Mouse (Mus musculus) heart, adult 11 months (tissue): ENCODE results near the gene Slc46a2.

Experiments used
- DNase-seq: peaks from one replicate; pipeline ENCODE4 v3.0.0; 2022

Slc46a2 gene

DNA sequence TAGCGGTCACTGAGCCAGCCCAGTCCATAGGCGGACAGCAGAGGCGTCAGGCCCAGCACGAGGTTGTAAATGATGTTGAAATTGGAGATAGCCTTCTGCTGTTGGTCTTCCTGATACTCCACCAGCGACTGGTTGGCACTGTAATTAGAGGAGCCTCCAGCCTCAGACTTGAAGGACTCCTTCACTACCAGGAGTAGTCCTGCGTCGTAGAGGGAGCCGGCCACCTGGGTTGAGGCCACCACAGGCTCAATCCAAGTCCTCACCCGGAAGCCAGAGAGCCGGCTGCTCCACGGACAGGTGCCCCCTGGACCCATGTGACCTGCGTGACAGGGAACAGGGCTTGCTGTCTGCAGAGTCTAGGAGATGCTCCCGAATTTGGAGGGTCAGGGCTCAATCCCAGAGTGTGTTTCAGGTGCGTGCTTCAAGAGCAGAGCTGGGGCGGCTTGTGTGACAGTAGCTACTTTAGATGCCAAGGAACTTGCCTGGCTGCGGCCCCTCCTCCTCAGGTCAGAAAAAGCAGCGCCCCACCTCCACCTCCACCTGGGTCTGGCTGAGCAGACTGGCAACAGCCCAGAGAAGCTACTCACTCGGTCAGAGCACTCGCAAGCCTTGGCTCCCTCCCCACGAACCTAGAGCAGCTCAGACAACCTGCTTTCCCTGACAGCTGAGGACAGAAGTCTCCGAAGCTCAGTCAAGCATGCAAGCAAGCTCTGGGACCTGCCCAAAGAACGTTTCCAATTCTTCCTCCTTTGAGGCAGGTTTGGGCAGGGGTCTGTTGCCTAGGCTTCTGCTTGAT is at the start of gene Slc46a2:
Slc46a2 (minus strand) TSS at position 449 of the 796 bp plus-strand sequence.
- DNase-seq, result no peak

DNA sequence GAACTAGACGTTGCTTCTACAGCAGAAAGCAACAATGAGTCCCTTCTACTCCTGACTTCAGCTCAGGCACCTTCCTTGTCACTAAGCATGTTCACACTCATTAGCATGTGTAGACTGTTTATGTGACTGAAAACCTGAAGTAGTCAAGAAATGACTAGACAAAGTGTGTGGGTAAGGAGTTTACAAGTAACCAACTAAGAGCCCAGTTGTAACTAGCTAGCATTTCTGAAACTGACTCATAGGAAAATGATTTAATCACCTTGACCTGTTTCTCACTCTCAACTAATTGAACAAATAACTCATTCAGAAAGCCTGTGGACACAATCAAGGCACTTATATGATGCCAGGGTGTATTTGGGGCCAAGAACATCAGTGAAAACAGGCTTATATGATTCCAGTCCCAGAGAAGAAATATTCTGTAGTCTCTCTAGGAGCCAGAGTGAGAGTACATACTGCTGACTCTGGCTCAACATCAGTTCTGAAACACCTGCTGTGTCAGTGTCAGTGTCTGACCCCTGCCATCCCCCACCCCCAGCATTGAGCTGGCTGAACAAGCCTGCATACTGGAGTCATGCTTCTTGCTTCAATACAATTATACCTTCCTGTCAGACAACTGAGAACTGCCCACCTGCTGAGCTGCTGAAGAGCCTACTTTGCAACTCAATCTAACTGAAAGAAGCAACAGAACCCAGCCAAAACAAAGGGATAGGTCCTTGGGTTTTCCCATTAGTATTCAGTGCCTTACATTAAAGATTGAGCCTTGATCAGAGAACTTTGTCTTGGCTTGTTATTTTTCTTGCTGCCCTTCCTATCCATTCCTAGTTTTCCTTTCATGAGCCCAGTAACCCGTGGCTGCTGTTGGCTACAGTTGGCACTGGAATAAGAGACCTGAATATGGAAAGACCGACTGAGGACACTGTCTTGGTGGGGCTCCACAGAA is 48.8 kb upstream of the Slc46a2 start, which contains the start of gene Mup6:
Mup6 (plus strand) TSS at position 890 of the 940 bp plus-strand sequence.
- no peak for DNase-seq

DNA sequence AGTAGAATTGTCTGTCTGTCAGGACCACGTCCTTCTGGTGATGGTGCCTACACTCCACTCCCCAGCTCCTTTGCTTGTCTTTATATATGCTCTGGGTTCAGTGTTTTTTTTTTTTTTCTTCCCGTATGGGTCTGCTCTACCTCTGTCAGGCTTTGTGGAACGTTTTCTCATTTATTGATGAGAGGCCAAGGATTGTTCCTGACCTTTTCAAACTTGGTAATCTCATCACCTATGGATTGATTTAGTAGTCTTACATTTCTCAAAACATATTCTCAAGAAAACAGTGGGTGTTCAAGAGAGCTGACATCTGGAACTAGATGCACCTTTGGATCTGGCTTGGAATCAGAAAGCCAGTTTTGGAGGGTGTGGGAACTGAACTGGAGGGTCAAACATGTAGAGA is 45.8 kb upstream of the Slc46a2 start, which contains the start of gene Mup4:
Mup4 (minus strand) TSS at position 101 of the 400 bp plus-strand sequence.
- no peak for DNase-seq

DNA sequence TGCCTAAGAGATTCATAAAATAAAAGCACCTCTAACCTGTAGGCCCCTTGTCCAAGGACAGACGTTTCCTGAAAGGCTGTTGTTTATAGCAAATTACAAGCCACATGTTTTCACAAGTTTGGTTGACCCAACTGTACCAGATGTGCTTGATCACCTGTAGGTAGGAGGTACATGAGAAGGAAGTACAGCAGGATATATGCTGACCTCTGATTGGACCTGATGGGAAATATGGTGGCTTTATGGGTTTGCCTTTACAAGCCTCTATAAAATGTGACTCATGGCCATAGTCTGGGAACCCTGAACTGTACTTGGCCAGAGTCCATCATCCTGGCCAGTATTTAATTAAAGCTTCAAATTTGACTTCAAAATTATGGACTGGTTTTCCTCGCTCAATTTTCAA is 22.7 kb upstream of the Slc46a2 start:
- peak; percentile 51 for DNase-seq

DNA sequence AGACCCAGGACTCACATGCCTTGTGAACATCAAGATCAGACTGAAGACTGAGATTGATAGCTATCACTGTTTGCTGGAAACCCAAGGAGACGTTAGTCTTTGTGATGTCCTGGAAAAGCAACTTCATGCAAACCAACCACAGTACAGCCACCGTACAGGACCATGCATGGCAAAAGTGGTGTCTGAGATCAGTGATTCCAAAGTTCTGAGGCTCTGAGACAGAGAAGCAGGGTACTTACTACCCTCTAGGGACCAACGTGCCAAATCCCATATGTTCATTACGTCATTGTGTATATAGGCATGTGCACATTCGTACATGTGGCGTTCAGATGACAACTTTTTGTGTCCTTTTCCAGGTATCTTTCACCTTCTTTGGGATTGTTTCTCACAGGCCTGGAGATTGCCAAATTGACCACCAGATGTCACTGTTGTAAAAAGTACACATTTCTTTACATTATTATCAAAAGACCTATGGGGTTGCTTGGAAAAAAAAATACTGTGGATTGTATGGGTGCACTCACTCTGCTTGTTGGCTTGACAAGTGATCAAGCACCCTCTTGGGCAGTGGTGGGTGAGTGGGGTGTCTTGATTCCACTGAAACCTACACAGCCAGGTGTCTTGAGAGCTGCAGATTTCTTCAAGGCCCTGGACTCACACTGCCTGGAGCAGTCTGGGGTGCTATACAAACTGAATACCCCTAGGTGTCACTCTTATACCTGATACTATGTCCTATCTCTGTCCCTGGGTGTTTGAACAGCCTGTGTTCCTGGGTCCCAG is 17.8 kb upstream of the Slc46a2 start:
- DNase-seq, result peak; percentile 56

DNA sequence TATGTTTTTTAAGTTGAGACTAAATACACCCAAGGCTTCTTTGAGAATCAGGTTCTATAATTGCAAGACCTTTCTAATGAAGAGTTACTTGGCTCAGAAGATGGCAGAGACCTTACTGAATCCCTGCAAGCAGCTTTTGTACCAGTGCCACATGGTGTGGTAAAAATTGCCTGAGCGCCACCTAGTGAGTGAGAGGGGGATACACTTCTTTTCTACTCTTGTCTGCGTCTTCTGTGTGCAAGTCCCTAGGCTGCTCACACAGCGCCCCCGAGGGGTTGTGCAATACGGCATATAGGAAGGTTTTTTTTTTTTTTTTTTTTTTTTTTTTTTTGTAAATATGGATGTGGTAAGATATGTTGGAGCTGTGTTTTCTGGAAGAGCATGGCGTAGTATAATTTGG is 13.5 kb upstream of the Slc46a2 start:
- DNase-seq, result peak; percentile 92

DNA sequence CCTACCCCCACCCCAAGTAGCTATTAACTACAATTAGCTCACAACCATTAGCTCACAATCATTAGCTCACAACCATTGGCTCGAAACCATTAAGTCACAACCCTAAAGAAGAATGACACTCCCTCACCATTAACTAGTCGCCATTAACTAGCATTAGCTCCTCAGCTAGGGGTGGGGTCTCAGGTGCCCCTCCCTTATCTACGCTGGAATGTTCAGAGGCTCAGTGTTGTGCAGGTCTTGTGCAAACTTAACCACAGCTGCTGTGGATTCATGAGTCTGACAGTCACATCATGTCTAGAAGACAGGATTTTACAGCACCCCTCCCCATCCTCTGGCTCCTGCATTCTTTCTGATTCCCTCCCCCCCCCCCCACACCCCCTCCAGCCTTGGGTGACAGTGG is 12.8 kb upstream of the Slc46a2 start:
- peak; percentile 55 for DNase-seq

DNA sequence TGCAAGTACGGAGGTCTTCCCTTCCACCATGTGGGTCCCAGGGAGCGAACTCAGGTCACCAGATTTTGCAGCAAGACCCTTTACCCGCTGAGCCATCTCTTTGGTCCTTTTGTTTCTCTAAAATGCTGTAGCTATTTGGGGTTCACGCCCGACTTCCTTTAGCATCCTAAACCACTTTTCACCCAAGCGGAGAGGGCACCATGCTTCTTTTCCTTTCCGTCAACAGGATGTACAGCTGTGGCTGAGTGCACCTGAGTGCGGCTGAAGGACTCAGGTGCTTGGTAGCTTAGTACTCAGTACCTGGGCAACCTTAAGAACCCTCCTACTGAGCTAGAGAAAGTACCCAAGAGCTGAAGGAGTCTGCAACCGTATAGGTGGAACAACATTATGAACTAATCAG is 10.2 kb upstream of the Slc46a2 start:
- no peak for DNase-seq

DNA sequence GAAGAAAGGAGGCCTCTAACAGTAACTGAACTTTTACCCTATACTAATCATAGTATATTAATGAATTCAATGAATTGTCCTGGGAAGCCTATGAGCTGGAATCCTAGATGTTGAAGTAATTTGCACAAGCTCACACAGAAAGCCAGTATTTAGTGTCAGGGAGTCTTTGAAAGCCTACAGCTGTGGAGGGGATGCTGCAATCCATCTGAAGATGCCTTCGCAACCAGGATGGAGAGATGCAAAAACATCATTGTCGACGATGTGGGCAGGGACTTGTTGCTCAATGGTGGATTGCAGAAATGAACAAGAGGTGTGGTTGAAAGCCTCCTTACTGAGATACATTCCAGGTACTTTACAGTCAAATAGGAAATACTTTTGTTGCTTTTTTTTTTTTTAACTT is 3.1 kb upstream of the Slc46a2 start:
- no peak for DNase-seq

DNA sequence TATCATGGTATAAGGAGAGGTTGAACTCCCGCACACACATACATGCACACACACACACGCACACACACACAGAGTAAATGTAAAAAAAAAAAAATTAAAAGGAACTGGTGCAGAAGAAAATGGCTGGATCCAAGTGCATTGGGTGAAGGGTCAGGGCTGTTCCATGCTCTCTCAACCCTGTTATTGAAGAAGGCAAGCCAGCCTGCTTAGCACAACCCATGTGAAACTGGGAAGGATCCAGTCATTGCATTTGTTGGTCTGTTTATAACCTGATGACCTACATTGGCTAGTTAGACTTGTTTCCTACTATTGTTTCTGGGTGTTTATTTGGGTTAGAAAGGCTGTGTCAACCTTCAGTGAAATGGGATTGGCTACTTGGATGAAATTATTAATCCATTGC is 6.1 kb downstream of the Slc46a2 start:
- no peak for DNase-seq

DNA sequence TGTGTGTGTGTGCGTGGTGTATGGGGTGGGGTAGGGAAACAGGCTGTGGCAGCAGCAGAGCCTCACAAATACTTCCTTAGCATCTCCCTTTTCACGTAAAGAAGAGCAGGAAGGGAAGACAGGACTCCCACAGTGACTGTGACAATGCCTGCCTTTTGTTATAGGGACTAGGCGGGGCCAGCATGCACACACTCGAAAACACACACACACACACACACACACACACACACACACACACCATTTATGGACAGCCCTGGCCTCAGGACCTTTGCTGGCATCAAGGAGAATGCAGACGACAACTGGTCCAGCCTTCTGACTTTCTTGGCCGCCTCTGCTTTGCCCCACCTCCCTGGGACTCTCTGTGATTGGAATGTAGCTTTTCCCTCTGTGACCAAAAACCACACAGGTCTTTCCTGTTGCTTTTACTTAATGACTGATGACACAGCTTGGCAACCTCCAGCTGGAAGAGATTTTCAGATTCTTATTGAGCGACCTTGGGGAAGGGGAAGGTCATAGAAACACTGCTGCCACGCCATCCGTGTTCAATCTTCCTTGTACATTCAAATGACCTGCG is 7.1 kb downstream of the Slc46a2 start:
- no peak for DNase-seq

DNA sequence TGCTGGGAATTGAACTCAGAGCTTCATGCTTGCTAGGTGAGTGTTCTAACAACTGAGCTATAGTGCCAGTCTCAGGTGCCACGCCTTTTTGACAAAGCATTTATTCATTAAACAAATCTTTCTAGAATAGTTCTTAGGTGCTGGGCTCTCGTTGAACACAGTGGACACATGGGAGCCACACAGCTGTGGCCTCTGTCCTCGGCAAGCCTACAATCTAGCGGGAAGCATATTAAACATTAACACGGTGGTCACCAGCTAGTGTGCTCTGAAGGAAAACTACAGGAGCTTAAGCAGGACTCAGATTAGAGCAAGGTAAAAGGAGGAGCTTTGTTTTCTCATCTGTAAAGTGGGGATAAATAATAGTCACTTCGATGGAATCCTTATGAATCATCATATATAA is 7.8 kb downstream of the Slc46a2 start:
- DNase-seq, result no peak

DNA sequence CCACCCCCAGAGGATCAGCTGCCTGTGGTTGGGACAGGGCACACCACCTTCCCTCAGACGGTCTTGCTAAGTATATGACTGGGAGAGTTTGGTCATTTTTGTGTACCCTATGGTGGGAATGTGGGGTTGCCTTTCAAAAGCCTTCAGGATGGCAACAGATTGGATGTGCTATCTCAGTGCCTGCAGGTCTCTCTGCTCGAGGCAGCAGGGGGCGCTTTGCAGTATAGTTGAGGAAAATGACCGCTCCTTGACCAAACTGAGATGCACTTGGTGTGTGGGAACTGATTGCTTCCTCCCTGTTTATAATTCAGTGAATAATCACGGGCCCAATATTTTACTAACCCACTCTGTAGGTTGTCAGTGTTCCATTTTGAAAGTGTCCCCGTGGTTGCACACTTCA is 12.3 kb downstream of the Slc46a2 start:
- no peak for DNase-seq

DNA sequence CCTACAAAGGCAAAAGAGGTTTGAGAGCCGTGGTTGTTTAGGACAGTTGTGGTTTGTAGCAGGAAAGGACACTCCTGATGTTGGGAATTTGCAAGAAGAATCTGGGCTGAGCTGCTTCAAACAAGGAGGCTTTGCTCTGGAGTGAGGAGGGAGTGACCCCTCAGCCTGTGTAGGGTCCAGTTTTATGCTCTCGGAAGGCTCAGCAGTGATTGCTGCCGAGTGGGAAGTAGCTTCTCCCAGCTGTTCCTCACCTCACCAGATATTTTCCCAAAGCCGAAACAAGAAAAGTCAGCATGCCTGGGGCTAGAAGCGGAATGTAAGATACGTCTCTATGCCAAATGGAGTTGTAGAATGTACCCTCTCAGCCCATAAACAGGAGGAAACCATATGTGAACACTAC is 13.0 kb downstream of the Slc46a2 start:
- DNase-seq, result no peak

DNA sequence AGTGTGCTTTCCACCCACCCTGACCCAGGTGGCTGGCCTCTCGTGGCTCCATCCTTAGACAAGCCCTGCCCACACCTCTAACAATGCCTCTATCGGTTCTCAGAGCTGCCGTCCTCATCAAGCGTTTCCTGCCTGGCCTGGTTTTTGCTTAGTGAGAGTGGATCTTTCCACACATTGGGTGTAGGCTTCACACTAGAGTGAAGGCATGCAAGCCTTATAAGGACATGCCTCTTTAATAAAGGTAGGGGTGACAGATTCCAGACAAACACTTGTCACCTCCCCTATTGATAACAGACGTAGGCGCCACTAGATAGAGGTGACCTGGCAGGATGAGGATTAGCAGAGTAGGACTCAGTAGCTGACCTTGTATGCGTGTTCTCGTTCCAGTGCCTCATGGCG is 16.3 kb downstream of the Slc46a2 start:
- DNase-seq, result no peak

DNA sequence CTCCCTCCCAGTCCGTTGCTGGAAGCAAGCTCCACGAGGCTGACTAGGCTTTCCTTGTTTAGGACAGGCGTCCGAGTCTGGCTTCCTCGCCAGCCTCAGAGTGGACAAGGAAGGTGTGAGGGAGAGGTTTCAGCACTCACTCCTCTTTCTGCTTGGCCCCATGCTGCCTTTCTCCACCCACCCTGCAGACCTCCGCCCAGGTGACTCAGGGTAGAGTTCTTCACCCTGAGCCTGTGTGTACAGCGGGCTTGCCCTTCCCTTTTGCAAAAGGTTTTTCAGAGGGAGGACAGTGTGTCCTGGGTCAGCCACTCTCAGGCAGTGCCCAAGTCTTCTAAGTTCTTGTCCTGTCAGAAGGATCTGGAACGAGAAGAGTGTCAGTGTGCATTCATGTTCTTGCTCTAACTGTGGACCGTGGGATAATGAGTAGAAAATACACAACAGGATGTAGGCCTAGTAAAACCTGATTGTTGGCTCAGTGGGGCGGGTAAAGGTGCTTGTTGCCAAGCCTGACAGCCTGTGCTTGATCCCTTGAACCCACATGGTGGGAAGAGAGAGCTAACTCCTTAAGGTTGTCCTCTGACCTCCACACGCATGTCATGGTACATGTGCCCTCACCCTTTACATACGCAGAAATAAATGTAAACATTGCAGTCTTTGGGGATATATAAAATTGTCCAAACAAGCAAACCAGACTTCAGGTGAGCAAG is 16.9 kb downstream of the Slc46a2 start:
- no peak for DNase-seq

DNA sequence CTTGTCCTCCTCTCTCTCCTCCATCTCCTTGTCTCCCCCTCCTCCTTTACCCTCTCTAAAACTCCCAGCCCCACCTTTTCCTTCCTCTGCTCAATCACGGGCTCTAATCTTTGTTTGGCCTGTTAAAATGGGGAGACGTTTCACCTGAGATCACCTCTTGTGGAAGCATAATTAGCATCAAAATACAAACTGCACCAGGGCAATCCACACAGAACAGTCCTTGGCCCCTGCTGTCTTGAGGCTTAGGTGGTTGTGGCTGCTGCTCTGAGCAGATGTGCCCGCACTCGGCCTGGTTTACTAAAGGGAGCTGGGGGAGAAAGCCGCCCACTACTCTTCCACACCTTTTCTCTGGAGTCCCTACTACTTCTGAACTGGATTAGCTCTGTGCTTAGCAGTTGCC is 18.9 kb downstream of the Slc46a2 start:
- DNase-seq, result no peak

DNA sequence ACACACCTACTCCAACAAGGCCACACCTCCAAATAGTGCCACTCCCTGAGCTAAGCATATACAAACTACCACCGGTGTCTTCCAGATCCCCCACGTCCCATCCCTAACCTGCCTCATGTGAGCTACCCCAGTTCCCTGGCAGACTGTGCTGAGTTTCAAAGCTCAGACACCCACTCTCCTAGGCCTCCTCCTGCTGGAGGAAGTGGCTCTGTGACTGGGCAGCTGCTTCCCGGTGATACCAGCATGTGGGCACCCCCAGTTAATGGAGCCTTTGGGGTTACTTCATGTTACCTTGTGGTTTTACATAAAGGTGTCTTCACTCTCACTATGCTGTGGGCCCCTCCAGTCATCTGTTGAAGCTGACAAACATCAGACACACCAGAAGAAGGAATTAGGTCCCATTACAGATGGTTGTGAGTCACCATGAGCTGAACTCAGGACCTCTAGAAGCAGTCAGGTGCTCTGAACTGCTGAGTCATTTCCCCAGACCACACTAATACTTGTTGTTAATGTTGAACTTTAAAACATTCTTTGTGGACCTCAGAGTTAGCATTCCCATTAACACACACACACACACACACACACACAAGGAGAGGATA is 19.8 kb downstream of the Slc46a2 start:
- DNase-seq, result peak; percentile 85

DNA sequence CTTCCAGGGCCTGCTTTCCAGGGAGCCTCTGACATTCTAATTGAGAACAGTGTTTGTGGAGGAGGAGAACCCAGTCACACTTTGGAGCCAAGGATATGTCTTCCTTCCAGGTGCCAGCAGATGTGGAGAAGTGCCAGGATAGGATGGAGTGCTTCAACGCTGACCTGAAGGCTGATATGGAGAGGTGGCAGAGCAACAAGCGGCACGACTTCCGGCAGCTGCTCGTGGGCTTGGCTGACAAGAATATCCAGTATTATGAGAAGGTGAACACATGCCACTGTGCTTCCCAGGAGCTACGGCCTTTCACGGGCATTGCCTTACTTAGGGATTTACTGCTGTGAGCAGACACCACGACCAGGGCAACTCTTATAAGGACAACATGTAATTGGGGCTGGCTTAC is 20.4 kb downstream of the Slc46a2 start:
- peak; percentile 88 for DNase-seq

DNA sequence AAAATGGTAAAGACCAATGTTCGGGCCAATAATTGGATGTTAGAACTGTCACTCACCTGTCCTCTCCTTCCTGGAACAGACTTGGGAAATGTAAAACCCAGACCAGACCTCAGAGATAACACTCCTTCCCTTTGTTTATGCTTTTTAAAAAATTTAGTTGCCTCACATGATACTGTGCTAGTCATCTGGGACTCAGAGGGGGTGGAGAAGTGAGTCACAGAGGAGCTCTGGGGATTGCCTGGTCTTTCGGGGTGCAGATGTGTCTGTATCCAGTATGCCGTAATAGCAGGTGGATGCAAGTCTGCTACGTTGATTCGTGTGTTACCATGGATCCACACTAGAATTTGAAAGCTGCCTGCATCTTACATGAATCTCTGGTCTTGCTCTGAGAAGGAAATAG is 22.1 kb downstream of the Slc46a2 start:
- DNase-seq, result no peak

DNA sequence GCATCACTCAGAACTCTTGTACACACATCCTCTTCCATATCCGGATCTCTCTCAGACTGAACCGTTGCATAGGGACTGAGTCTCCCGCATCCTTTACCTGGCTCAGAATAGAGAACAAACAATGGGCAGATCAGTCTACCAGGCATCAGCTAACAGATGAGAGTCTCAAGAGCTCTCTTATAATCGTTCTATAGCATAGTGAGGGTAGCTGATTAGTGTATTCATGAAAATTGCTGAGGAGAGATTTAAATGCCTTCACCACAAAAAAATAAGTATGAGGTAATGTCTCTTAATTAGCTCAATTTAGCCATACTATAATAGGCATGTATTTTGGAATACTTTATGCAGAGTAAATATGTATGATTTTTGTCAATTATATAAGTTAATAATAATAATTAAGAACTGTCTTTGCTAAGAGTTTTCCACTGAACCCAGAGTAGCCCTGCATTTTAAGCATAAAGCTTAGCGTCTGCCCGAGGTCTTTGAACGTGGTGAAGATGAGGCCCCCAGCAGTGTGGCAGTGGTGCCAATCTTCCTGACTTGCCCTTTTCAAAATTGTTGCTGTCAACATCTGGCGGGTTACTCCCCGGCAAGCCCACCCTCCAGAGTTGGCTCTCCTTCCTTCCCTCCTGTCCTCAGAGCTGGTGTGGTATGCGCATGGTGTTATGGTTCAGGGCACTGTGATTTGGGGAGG is 23.0 kb downstream of the Slc46a2 start:
- DNase-seq, result no peak
